27 mouse cellular contexts compared by ENCODE assay signal in the genomic region with DNA sequence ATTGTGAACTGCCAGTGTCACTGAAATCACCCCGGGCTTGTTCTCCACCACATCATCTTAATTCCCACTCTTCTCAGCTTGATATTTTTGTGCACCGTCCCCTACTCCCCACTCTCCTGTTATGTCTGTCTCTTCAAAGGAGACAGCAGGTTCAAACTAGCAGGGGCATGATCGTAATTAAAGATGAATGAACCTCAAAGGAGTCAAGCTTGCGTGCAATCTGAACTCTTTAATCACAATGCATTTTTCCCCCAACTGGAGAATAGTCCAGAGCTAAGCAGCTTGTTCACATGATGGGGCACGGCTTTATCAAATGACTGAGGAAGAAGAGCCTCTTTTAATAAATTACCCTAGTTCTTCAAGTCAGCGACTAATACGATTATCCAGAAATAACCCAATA. TPM values are rescaled to one million over a fixed set of nuclear protein-coding genes. Genes with fewer than 3 reads are reported as not detected.
DNase-seq lines count a peak whose midpoint lies in the region; ATAC-seq lines count a peak whose summit lies in the region.
"Had no signal": no experiment of that assay in that cellular context is flagged by ENCODE, and none has a peak within 500 bp of the region (broad histone marks: within the 10 kb centered on the region; RNA-seq: fewer than 3 reads in every experiment).

No protein-coding gene starts in this region.

- 0 out of 2 replicates have a peak overlapping the region, but pooled peaks have one; percentile 26 for H3K9ac ChIP-seq in forebrain, embryonic 13.5 days
- no peak overlapping the region for H3K9ac ChIP-seq in forebrain, embryonic 16.5 days (replicated peaks; ENCODE audit: low read depth, low read length)
- no peak overlapping the region for H3K9ac ChIP-seq in midbrain, embryonic 14.5 days (replicated peaks; ENCODE audit: low read length)
- H3K9ac ChIP-seq in midbrain, embryonic 15.5 days = no peak overlapping the region
- no peak overlapping the region for H3K9ac ChIP-seq in intestine, embryonic 16.5 days (ENCODE audit: low read depth, low read length)
- H3K9ac ChIP-seq: embryonic facial prominence, embryonic 15.5 days; forebrain, embryonic 12.5 days; heart, embryonic 13.5 days; hindbrain, embryonic 12.5 days; intestine, embryonic 15.5 days had no signal

- H3K27ac ChIP-seq in forebrain, embryonic 13.5 days = no peak overlapping the region
- H3K27ac ChIP-seq in forebrain, embryonic 16.5 days (ENCODE audit: low read length) = no peak overlapping the region
- H3K27ac ChIP-seq in midbrain, embryonic 14.5 days (replicated peaks; ENCODE audit: low read depth, low read length) = no peak overlapping the region
- no peak overlapping the region for H3K27ac ChIP-seq in midbrain, embryonic 15.5 days
- no peak overlapping the region for H3K27ac ChIP-seq in intestine, embryonic 16.5 days (ENCODE audit: low read length)
- H3K27ac ChIP-seq: embryonic facial prominence, embryonic 15.5 days; forebrain, embryonic 12.5 days; heart, adult 2 months; heart, embryonic 10.5 days; heart, embryonic 13.5 days; hindbrain, embryonic 12.5 days; intestine, embryonic 15.5 days had no signal

- peaks cover 25% of the 10 kb centered on the region for H3K4me1 ChIP-seq in forebrain, embryonic 13.5 days
- peaks cover 6% of the 10 kb centered on the region; the same call in 1 of the 2 replicates for H3K4me1 ChIP-seq in forebrain, embryonic 16.5 days (replicated peaks; ENCODE audit: control insufficient read depth, insufficient read depth, low read length)
- H3K4me1 ChIP-seq in midbrain, embryonic 14.5 days (ENCODE audit: control insufficient read depth, insufficient read depth, low read length) = peaks cover 18% of the 10 kb centered on the region
- H3K4me1 ChIP-seq in midbrain, embryonic 15.5 days = peaks cover 8% of the 10 kb centered on the region
- 0 out of 2 replicates have a peak, but pooled peaks cover 3% of the 10 kb centered on the region for H3K4me1 ChIP-seq in intestine, embryonic 16.5 days (ENCODE audit: control insufficient read depth, insufficient read depth, low read length)
- H3K4me1 ChIP-seq: embryonic facial prominence, embryonic 15.5 days; intestine, embryonic 15.5 days had no signal

- peak; percentile 32 for DNase-seq in embryo, embryonic 10 days (ENCODE audit: low spot score)
- DNase-seq in embryo, embryonic 11 days = no peak
- DNase-seq in midbrain, embryonic 14.5 days = peak; percentile 21
- DNase-seq: adrenal gland, adult 8-10 months; adrenal gland, postnatal 25 days; cerebellum, adult 18-20 months; cerebellum, adult 9-10 months; cerebellum, postnatal 14 days; gastrocnemius, postnatal 36 days; heart, adult 2 months; heart, postnatal 14 days; heart, postnatal 4 days; kidney, adult 18-20 months had no signal

- H3K4me2 ChIP-seq in forebrain, embryonic 13.5 days = no peak overlapping the region
- H3K4me2 ChIP-seq in forebrain, embryonic 16.5 days (ENCODE audit: low read length) = no peak overlapping the region
- no peak overlapping the region for H3K4me2 ChIP-seq in midbrain, embryonic 14.5 days (ENCODE audit: low read length)
- H3K4me2 ChIP-seq in midbrain, embryonic 15.5 days = no peak overlapping the region
- H3K4me2 ChIP-seq in intestine, embryonic 16.5 days (ENCODE audit: low read depth, low read length) = no peak overlapping the region
- H3K4me2 ChIP-seq: embryonic facial prominence, embryonic 15.5 days; forebrain, embryonic 12.5 days; heart, embryonic 13.5 days; hindbrain, embryonic 12.5 days; intestine, embryonic 15.5 days had no signal

- no peaks in the 10 kb centered on the region for H3K9me3 ChIP-seq in forebrain, embryonic 13.5 days (replicated peaks)
- no peaks in the 10 kb centered on the region for H3K9me3 ChIP-seq in forebrain, embryonic 16.5 days (ENCODE audit: control insufficient read depth, low read length)
- no peaks in the 10 kb centered on the region for H3K9me3 ChIP-seq in midbrain, embryonic 14.5 days (ENCODE audit: control insufficient read depth, low read length)
- no peaks in the 10 kb centered on the region for H3K9me3 ChIP-seq in midbrain, embryonic 15.5 days
- H3K9me3 ChIP-seq in intestine, embryonic 16.5 days (ENCODE audit: control insufficient read depth, low read length) = no peaks in the 10 kb centered on the region
- H3K9me3 ChIP-seq: embryonic facial prominence, embryonic 15.5 days; forebrain, embryonic 12.5 days; G1E; heart, embryonic 10.5 days; heart, embryonic 13.5 days; hindbrain, embryonic 12.5 days; intestine, embryonic 15.5 days had no signal

- no peaks in the 10 kb centered on the region for H3K36me3 ChIP-seq in forebrain, embryonic 13.5 days (ENCODE audit: poor library complexity, severe bottlenecking)
- no peaks in the 10 kb centered on the region for H3K36me3 ChIP-seq in forebrain, embryonic 16.5 days (ENCODE audit: control insufficient read depth, insufficient read depth)
- no peaks in the 10 kb centered on the region for H3K36me3 ChIP-seq in midbrain, embryonic 14.5 days (ENCODE audit: control insufficient read depth, insufficient read depth, low read length)
- H3K36me3 ChIP-seq in midbrain, embryonic 15.5 days (replicated peaks) = no peaks in the 10 kb centered on the region
- H3K36me3 ChIP-seq in intestine, embryonic 16.5 days (ENCODE audit: control insufficient read depth, insufficient read depth, low read length) = no peaks in the 10 kb centered on the region
- H3K36me3 ChIP-seq: embryonic facial prominence, embryonic 15.5 days; G1E; heart, embryonic 10.5 days; hindbrain, embryonic 12.5 days; intestine, embryonic 15.5 days had no signal

- H3K4me3 ChIP-seq in forebrain, embryonic 13.5 days = no peak overlapping the region
- H3K4me3 ChIP-seq in forebrain, embryonic 16.5 days (replicated peaks; ENCODE audit: low read length) = no peak overlapping the region
- no peak overlapping the region for H3K4me3 ChIP-seq in midbrain, embryonic 14.5 days (replicated peaks; ENCODE audit: low read depth, low read length)
- H3K4me3 ChIP-seq in midbrain, embryonic 15.5 days = no peak overlapping the region
- H3K4me3 ChIP-seq in intestine, embryonic 16.5 days (ENCODE audit: low read length) = no peak overlapping the region
- H3K4me3 ChIP-seq: embryonic facial prominence, embryonic 15.5 days; forebrain, embryonic 12.5 days; heart, adult 2 months; heart, embryonic 10.5 days; heart, embryonic 13.5 days; hindbrain, embryonic 12.5 days; intestine, embryonic 15.5 days had no signal

- WGBS in forebrain, embryonic 13.5 days = 11% methylated on average over 7 of the region's 7 CpGs
- WGBS in forebrain, embryonic 16.5 days = 17% methylated on average over 7 of the region's 7 CpGs
- WGBS in midbrain, embryonic 14.5 days = 12% methylated on average over 7 of the region's 7 CpGs
- WGBS in midbrain, embryonic 15.5 days = 13% methylated on average over 7 of the region's 7 CpGs
- 82% methylated on average over 7 of the region's 7 CpGs for WGBS in intestine, embryonic 16.5 days

- ATAC-seq in forebrain, embryonic 13.5 days = no peak
- ATAC-seq in forebrain, embryonic 16.5 days = no peak
- no peak for ATAC-seq in midbrain, embryonic 14.5 days (ENCODE audit: low FRiP score, low TSS enrichment)
- no peak for ATAC-seq in midbrain, embryonic 15.5 days (replicated peaks)
- no peak for ATAC-seq in CD4-positive, CD25-positive, alpha-beta regulatory T cell, adult 4 months
- ATAC-seq in intestine, embryonic 16.5 days = no peak
- ATAC-seq: hindbrain, embryonic 16.5 days; intestine, embryonic 15.5 days had no signal

- H3K27me3 ChIP-seq in forebrain, embryonic 13.5 days = no peaks in the 10 kb centered on the region
- no peaks in the 10 kb centered on the region for H3K27me3 ChIP-seq in forebrain, embryonic 16.5 days (replicated peaks; ENCODE audit: control insufficient read depth, insufficient read depth, low read length)
- no peaks in the 10 kb centered on the region for H3K27me3 ChIP-seq in midbrain, embryonic 14.5 days (ENCODE audit: control insufficient read depth, insufficient read depth, low read length)
- no peaks in the 10 kb centered on the region for H3K27me3 ChIP-seq in midbrain, embryonic 15.5 days (replicated peaks)
- H3K27me3 ChIP-seq in intestine, embryonic 16.5 days (replicated peaks; ENCODE audit: control insufficient read depth, insufficient read depth, low read length) = no peaks in the 10 kb centered on the region
- H3K27me3 ChIP-seq: CH12.LX; embryonic facial prominence, embryonic 15.5 days; forebrain, embryonic 12.5 days; heart, embryonic 13.5 days; hindbrain, embryonic 12.5 days; intestine, embryonic 15.5 days had no signal

RNA-seq across cellular contexts. Expression of a gene that starts 32.2 kb away (rescaled TPM):
- 87.6 and 88.2 TPM in 2 replicates for polyA plus RNA-seq in forebrain, embryonic 13.5 days (2015; fragmentation: Nextera tagmentation; extraction: Ambion mirVana)
- polyA plus RNA-seq in forebrain, embryonic 16.5 days (2015; fragmentation: Nextera tagmentation; extraction: Ambion mirVana) = 114 and 125 TPM in 2 replicates
- polyA plus RNA-seq in midbrain, embryonic 14.5 days (2014; fragmentation: Nextera tagmentation; extraction: Ambion mirVana) = 103 and 131 TPM in 2 replicates
- 113 and 114 TPM in 2 replicates for polyA plus RNA-seq in midbrain, embryonic 15.5 days (2015; fragmentation: Nextera tagmentation; extraction: Ambion mirVana)
- polyA plus RNA-seq in CD4-positive, CD25-positive, alpha-beta regulatory T cell, adult 4 months (2017; shearing (Covaris generic)) = 10 to 100 TPM; 34.2 to 49.1 TPM
- 58.0 and 64.2 TPM in 2 replicates for polyA plus RNA-seq in intestine, embryonic 16.5 days (2015; fragmentation: Nextera tagmentation; extraction: Ambion mirVana)
